Mouse (Mus musculus): ENCODE results near the gene Eftud2. TPM values are rescaled to one million over a fixed set of nuclear protein-coding genes. Genes with fewer than 3 reads are reported as not detected.
A peak's percentile ranks its signal among the peaks of the same experiment; 100 is the strongest.

The Eftud2 gene
- polyA plus RNA-seq, 1 experiment = 72.5 TPM

DNA sequence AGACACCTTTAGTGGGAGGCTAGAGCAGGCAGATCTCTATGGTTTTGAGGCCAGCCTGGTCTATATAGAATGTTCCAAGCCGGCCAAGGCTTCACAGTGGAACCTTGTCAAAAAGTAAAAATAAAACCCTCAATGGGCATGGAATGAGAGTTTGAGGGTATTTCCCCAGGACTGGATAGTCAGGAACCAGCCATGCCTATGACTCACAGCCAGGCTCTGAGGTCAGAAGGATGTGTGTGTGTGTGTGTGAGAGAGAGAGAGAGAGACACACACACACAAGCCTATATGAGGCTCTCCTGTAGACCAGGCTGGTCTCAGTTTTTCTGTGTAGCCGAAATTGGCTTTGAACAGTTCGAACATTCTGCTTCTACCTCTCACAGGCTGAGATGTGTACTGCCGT, 13.9 kb upstream of the Eftud2 start:
- TF ChIP-seq POLR2A (IDR thresholded peaks at IDR 0.05; ENCODE audit: control insufficient read depth, low read depth, low read length) = no peak
- no peak for TF ChIP-seq CTCF (IDR thresholded peaks at IDR 0.05; ENCODE audit: control insufficient read depth, insufficient read depth, insufficient replicate concordance, low read depth, low read length)
- Histone ChIP-seq H3K36me3 (ENCODE audit: control insufficient read depth, insufficient read depth, low read length) (no peaks in the 10 kb centered on the region), H3K27ac (ENCODE audit: control insufficient read depth, insufficient read depth, low read depth, low read length) (no peak overlapping the region), H3K4me3 (ENCODE audit: control insufficient read depth, low read depth, low read length) (no peak overlapping the region), H3K4me1 (ENCODE audit: control insufficient read depth, insufficient read depth, low read length) (peaks cover 10% of the 10 kb centered on the region), H3K27me3 (ENCODE audit: control insufficient read depth, insufficient read depth, low read length) (no peaks in the 10 kb centered on the region)

- Histone ChIP-seq H3K36me3 (ENCODE audit: control insufficient read depth, insufficient read depth, low read length) (no peaks in the 10 kb centered on the region), H3K27ac (ENCODE audit: control insufficient read depth, insufficient read depth, low read depth, low read length) (no peak overlapping the region), H3K27me3 (ENCODE audit: control insufficient read depth, insufficient read depth, low read length) (no peaks in the 10 kb centered on the region), H3K4me1 (ENCODE audit: control insufficient read depth, insufficient read depth, low read length) (peaks cover 10% of the 10 kb centered on the region), H3K4me3 (ENCODE audit: control insufficient read depth, low read depth, low read length) (peak overlapping the region; percentile 70)
- TF ChIP-seq CTCF (IDR thresholded peaks at IDR 0.05; ENCODE audit: control insufficient read depth, insufficient read depth, insufficient replicate concordance, low read depth, low read length) (peak; percentile 32; the same call in 1 of the 2 replicates), POLR2A (IDR thresholded peaks at IDR 0.05; ENCODE audit: control insufficient read depth, low read depth, low read length) (peak; percentile 43; the same call in 1 of the 2 replicates)
Measured at GRCm38 (mm10) chr11:102893015-102893651, 12.3 kb upstream of the Eftud2 start.

GRCm38 (mm10) chr11:102890096-102890495, 9.3 kb upstream of the Eftud2 start:
- no peak for TF ChIP-seq POLR2A (IDR thresholded peaks at IDR 0.05; ENCODE audit: control insufficient read depth, low read depth, low read length)
- Histone ChIP-seq H3K36me3 (ENCODE audit: control insufficient read depth, insufficient read depth, low read length) (no peaks in the 10 kb centered on the region), H3K4me3 (ENCODE audit: control insufficient read depth, low read depth, low read length) (no peak overlapping the region), H3K27ac (ENCODE audit: control insufficient read depth, insufficient read depth, low read depth, low read length) (no peak overlapping the region), H3K27me3 (ENCODE audit: control insufficient read depth, insufficient read depth, low read length) (no peaks in the 10 kb centered on the region), H3K4me1 (ENCODE audit: control insufficient read depth, insufficient read depth, low read length) (peaks cover 11% of the 10 kb centered on the region)

DNA sequence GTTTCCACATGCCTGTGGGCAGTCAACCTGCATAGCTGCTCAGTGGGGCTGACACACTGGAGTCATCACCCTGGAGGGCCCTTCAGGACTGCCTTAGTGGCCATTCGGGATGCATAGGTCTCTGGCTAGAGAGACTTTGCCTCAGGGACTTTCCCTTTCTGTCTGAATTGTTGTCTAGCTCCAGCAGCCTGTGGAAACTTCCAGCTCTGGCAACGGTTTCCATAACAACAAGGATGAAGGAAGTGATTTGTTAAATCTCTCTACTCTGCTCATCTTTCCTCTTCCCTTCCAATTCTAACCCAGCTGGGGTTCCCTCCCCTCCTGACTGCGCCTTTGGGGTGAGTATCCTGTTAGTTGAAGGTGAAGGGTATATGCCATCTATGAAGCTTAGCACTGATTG, 7.3 kb upstream of the Eftud2 start:
- H3K4me1 ChIP-seq (ENCODE audit: control insufficient read depth, insufficient read depth, low read length) = peaks cover 3% of the 10 kb centered on the region
- TF ChIP-seq CTCF (IDR thresholded peaks at IDR 0.05; ENCODE audit: control insufficient read depth, insufficient read depth, insufficient replicate concordance, low read depth, low read length) (no peak), POLR2A (IDR thresholded peaks at IDR 0.05; ENCODE audit: control insufficient read depth, low read depth, low read length) (no peak)
- no peak overlapping the region; the same call in 1 of the 2 replicates for H3K4me3 ChIP-seq (ENCODE audit: control insufficient read depth, low read depth, low read length)
- no peaks in the 10 kb centered on the region for H3K27me3 ChIP-seq (ENCODE audit: control insufficient read depth, insufficient read depth, low read length)
- H3K36me3 ChIP-seq (ENCODE audit: control insufficient read depth, insufficient read depth, low read length) = no peaks in the 10 kb centered on the region
- no peak overlapping the region for H3K27ac ChIP-seq (ENCODE audit: control insufficient read depth, insufficient read depth, low read depth, low read length)

DNA sequence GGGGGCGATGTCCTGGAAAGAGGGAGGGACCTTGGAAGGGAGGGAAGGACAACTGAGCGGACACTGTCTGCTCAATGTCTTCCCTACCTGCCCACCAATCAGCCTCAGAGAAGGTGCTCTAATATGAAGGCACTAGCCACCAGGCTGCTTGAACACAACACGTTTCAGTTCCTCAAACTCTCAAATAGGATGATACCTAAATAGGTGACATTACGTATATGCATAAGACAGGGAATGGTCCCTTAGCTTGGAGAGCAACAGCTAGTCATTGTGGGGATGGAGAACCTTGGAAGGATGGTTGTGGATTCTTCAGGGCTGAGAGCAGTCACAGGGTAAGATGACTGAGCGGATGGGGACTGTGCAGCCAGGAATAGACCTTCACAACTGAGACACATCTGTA, 6.6 kb upstream of the Eftud2 start:
- TF ChIP-seq POLR2A (IDR thresholded peaks at IDR 0.05; ENCODE audit: control insufficient read depth, low read depth, low read length) (no peak), CTCF (IDR thresholded peaks at IDR 0.05; ENCODE audit: control insufficient read depth, insufficient read depth, insufficient replicate concordance, low read depth, low read length) (no peak)
- Histone ChIP-seq H3K4me3 (ENCODE audit: control insufficient read depth, low read depth, low read length) (peak overlapping the region; percentile 39), H3K27me3 (ENCODE audit: control insufficient read depth, insufficient read depth, low read length) (no peaks in the 10 kb centered on the region), H3K27ac (ENCODE audit: control insufficient read depth, insufficient read depth, low read depth, low read length) (no peak overlapping the region), H3K4me1 (ENCODE audit: control insufficient read depth, insufficient read depth, low read length) (peaks cover 3% of the 10 kb centered on the region), H3K36me3 (ENCODE audit: control insufficient read depth, insufficient read depth, low read length) (no peaks in the 10 kb centered on the region)

DNA sequence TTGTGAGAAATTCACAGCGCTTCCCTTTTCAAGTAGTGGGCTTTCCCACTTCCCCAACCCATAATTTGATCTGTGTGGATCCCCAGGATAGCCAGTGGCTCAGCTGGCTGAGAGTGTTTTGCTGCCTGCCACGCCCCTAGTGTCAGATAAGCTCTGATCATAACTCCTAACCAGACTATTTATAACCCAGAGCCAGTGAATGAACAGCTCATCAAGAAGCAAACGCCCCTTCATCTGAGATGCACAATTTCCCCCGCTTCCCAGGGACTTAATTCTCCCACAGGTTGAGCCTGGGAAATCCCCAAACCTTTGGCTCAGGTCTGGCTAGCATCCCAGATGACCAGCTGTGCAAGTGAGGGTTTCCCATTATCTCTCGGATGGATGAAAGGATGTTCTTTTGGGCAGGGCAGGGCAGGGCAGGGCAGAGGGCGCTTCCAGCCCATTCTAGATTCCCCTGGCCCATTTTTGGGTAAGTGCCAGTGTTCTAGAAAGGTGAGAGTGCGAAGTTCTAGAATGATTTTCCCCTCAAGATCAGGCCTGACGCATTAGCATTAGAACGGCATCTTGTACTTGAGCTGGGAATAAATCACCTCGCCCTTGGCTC, 3.9 kb upstream of the Eftud2 start, which contains the start of gene Fam187a:
Gene Fam187a, plus strand, starts transcription at position 554 of the 604 bp plus-strand sequence.
- peaks cover 3% of the 10 kb centered on the region for H3K4me1 ChIP-seq (ENCODE audit: control insufficient read depth, insufficient read depth, low read length)
- peak within 1 kb of the TSS; percentile 51; the same call in 1 of the 2 replicates for H3K27ac ChIP-seq (ENCODE audit: control insufficient read depth, insufficient read depth, low read depth, low read length)
- H3K36me3 ChIP-seq (ENCODE audit: control insufficient read depth, insufficient read depth, low read length) = no peaks in the 10 kb centered on the region
- peak within 1 kb of the TSS; percentile 72 for H3K4me3 ChIP-seq (ENCODE audit: control insufficient read depth, low read depth, low read length)
- H3K27me3 ChIP-seq (ENCODE audit: control insufficient read depth, insufficient read depth, low read length) = no peaks in the 10 kb centered on the region
- TF ChIP-seq CTCF (IDR thresholded peaks at IDR 0.05; ENCODE audit: control insufficient read depth, insufficient read depth, insufficient replicate concordance, low read depth, low read length) = no peak
- no peak for TF ChIP-seq POLR2A (IDR thresholded peaks at IDR 0.05; ENCODE audit: control insufficient read depth, low read depth, low read length)

DNA sequence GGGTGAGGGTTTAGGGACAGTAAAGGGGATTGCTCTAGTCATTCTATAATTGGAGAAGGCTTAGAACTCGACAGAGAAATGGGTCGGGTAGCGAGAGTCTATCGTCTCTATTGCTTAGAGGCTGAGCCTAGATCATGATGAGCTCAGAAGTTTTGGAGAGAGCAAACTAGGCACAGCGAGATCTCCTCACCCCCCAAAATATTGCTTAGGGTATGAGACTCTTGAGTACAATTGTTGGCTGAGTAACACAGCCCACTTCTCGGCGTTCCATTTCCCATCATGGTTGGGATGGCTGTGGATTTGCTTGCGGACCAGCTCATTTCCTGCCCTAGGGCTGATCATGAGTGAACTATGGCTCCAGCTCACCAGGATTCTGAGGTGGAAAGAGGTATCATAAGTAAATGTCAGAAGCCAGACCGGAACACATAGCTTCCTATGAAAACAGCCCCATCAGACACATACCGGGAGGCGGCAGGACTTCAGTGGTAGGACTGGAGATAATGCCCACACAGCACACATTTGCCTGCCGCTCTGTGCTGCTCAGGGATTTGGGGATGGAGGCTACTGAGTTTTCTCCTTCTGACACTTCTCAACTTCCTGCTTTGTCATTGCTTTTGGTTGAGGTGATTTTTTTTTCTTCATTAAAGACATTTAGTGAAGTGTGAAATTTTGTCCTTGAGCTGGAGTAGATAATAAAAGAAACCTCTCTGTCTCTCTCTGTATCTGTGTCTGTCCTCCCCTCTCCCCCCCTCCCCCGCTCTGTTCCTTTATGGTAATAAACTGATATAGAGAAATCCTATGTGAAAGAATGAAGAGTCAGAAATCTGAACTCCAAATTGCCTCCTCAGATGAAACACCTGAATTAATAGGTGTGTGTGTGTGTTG, 771 bp upstream of the Eftud2 start:
- Histone ChIP-seq H3K4me1 (ENCODE audit: control insufficient read depth, insufficient read depth, low read length) (peaks cover 3% of the 10 kb centered on the region), H3K27me3 (ENCODE audit: control insufficient read depth, insufficient read depth, low read length) (no peaks in the 10 kb centered on the region), H3K27ac (ENCODE audit: control insufficient read depth, insufficient read depth, low read depth, low read length) (peak overlapping the region; percentile 92), H3K36me3 (ENCODE audit: control insufficient read depth, insufficient read depth, low read length) (no peaks in the 10 kb centered on the region), H3K4me3 (ENCODE audit: control insufficient read depth, low read depth, low read length) (peak overlapping the region; percentile 86)
- TF ChIP-seq POLR2A (IDR thresholded peaks at IDR 0.05; ENCODE audit: control insufficient read depth, low read depth, low read length) = no peak; the same call in 1 of the 2 replicates
- no peak for TF ChIP-seq CTCF (IDR thresholded peaks at IDR 0.05; ENCODE audit: control insufficient read depth, insufficient read depth, insufficient replicate concordance, low read depth, low read length)
